Mouse (Mus musculus): ENCODE measurements at regions not wholly inside any gene's neighbourhood (a gene's known extent, or its start where the extent isn't known, plus 50 kb on each side); places are given as distances from the start of the nearest gene placed in this dataset.

DNA sequence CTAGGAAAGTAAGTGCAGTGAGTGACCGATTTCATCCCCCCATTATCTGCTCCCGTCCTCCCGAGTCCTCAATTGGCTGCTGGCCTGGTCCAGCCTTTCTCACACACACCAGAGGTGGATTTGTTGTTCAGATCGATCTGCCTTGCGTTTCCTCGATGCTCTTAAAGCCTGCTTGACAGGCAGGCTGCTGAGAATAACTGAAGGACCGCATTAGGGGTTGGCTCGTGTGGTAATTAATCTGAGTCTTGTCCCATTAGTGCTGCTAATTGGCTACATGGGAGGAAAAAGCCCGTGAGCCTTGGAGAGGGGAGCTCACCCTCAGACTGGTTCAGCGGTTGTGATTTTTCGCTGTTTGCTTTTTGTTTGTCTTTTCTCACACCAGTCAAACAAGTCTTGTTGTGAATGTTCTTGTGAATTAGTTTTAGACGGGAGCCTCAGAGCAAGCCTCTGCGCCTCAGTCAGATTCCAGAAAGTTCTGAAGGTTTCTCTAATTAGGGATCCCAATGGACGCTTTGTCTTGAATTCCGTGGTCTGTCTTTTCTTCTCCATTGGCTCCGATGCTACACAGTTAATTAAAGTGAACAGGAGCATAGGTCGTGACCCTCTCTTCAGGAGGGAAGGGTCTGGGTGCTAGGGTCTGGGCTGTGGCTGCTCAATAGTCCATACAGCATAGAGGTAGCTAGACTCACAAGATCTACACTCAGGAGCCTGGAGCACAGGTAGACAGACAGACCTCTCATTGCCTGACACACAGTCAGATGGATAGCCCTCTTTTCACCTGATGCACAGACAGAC lies 226.1 kb upstream of the BB014433 start:
- Histone ChIP-seq H3K4me3 (ENCODE audit: low read depth, low read length) (no peak overlapping the region), H3K4me2 (ENCODE audit: low read depth, low read length, poor library complexity, severe bottlenecking) (no peak overlapping the region), H3K27ac (ENCODE audit: low read depth, low read length) (no peak overlapping the region), H3K4me1 (ENCODE audit: insufficient read depth, low read length) (no peaks in the 10 kb centered on the region), H3K36me3 (ENCODE audit: insufficient read depth, low read length) (no peaks in the 10 kb centered on the region), H3K9me3 (ENCODE audit: low read length) (no peaks in the 10 kb centered on the region), H3K27me3 (ENCODE audit: insufficient read depth, low read length) (no peaks in the 10 kb centered on the region), H3K9ac (replicated peaks; ENCODE audit: low read length, poor library complexity, severe bottlenecking) (no peak overlapping the region)
- WGBS, result 29% methylated on average over 17 of the region's 17 CpGs
- TF ChIP-seq CTCF (IDR thresholded peaks at IDR 0.05), result no peak
- ATAC-seq (ENCODE audit: low FRiP score), result no peak
- DNase-seq (ENCODE audit: low spot score), result peak; percentile 10

DNA sequence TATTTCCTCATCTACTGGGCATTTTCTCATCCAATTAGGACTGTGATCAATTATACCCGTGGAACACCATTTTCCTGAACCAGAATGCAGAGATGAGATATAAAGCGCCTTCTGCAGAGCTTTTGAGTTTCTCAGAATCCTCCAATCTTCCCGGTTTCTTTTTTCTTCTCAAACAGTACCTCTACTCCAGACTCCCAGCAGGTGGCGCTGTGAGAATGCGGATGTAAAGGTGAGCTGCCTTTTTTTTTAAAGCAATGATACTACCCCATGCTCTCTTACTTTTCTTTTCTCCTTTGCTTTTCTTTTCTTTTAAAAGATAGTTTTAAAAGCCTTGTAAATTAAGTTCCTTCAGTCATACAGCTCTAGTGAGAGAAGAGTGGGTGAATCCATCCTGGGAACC lies 224.4 kb upstream of the BB014433 start:
- peak; percentile 90 for DNase-seq (ENCODE audit: low spot score)
- no peak overlapping the region for H3K27ac ChIP-seq (ENCODE audit: low read depth, low read length)
- no peaks in the 10 kb centered on the region for H3K4me1 ChIP-seq (ENCODE audit: insufficient read depth, low read length)
- H3K4me2 ChIP-seq (ENCODE audit: low read depth, low read length, poor library complexity, severe bottlenecking), result no peak overlapping the region
- no peak overlapping the region for H3K4me3 ChIP-seq (ENCODE audit: low read depth, low read length)
- 11% methylated on average over 5 of the region's 5 CpGs for WGBS
- ATAC-seq (ENCODE audit: low FRiP score), result no peak
- peak; percentile 90 for TF ChIP-seq CTCF (IDR thresholded peaks at IDR 0.05)
- H3K36me3 ChIP-seq (ENCODE audit: insufficient read depth, low read length), result no peaks in the 10 kb centered on the region
- H3K27me3 ChIP-seq (ENCODE audit: insufficient read depth, low read length), result no peaks in the 10 kb centered on the region
- H3K9me3 ChIP-seq (ENCODE audit: low read length), result no peaks in the 10 kb centered on the region
- no peak overlapping the region for H3K9ac ChIP-seq (replicated peaks; ENCODE audit: low read length, poor library complexity, severe bottlenecking)

DNA sequence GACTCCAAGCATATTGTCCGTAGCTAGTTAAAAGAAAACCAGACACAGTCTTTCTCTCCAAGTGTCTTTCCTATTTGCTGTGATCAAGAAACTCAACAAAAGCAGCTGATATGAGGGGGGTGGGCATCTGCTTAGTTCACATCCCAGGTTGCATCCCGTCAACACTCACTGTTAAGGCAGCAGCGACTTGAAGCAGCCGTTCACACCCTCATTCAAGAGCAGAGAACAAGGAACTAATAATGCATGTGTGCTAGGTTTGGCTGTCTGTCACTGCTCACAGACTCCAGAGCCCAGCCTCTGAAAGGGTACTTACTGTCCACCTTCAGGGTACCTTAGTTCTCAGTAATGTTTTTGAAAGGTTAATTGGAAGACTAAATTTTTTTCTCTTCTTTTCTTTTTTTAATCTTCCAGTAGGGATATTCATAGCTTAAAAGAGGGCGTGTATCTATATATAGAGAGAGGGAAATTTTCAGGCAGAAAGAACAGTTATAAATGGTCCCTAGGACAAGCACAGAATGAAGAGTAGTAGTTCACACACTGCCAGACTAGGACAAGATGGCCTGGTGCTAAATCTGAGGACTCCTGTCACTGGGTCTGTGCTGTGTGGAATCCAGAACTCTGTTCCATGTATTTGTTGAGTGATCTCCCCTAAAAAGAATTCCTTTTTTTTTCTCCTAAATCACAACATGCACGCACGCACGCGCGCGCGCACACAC lies 199.1 kb upstream of the BB014433 start:
- Histone ChIP-seq H3K4me3 (ENCODE audit: low read depth, low read length) (no peak overlapping the region), H3K27ac (ENCODE audit: low read depth, low read length) (no peak overlapping the region), H3K9me3 (ENCODE audit: low read length) (no peaks in the 10 kb centered on the region), H3K4me1 (ENCODE audit: insufficient read depth, low read length) (no peaks in the 10 kb centered on the region), H3K9ac (replicated peaks; ENCODE audit: low read length, poor library complexity, severe bottlenecking) (no peak overlapping the region), H3K27me3 (ENCODE audit: insufficient read depth, low read length) (no peaks in the 10 kb centered on the region), H3K4me2 (ENCODE audit: low read depth, low read length, poor library complexity, severe bottlenecking) (no peak overlapping the region), H3K36me3 (ENCODE audit: insufficient read depth, low read length) (no peaks in the 10 kb centered on the region)
- no peak for ATAC-seq (ENCODE audit: low FRiP score)
- 88% methylated on average over 12 of the region's 12 CpGs for WGBS
- TF ChIP-seq CTCF (IDR thresholded peaks at IDR 0.05), result no peak
- DNase-seq (ENCODE audit: low spot score), result no peak

DNA sequence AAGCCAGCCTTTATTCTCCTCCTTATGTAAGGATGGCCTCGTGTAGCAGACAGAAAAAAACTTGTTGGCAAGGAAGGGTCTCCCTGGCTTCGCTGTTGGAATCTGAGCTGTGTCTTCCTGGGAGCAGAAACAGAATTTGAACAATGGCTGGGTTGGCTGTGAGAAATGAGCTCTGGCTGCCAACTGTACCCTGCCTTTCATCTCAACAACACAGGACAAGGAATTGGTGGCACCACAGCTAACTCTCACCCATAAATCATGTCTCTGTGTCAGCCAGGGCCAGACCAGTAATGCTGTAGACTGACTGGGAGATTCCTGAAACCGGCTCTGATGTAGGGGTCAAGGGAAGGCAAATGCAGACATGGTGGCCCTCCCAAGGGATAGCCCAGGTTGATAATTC lies 189.5 kb upstream of the BB014433 start:
- Histone ChIP-seq H3K4me2 (ENCODE audit: low read depth, low read length, poor library complexity, severe bottlenecking) (no peak overlapping the region), H3K4me1 (ENCODE audit: insufficient read depth, low read length) (no peaks in the 10 kb centered on the region), H3K4me3 (ENCODE audit: low read depth, low read length) (no peak overlapping the region), H3K36me3 (ENCODE audit: insufficient read depth, low read length) (no peaks in the 10 kb centered on the region), H3K27ac (ENCODE audit: low read depth, low read length) (no peak overlapping the region), H3K9ac (replicated peaks; ENCODE audit: low read length, poor library complexity, severe bottlenecking) (no peak overlapping the region), H3K27me3 (ENCODE audit: insufficient read depth, low read length) (no peaks in the 10 kb centered on the region), H3K9me3 (ENCODE audit: low read length) (no peaks in the 10 kb centered on the region)
- no peak for ATAC-seq (ENCODE audit: low FRiP score)
- no peak for TF ChIP-seq CTCF (IDR thresholded peaks at IDR 0.05)
- DNase-seq (ENCODE audit: low spot score), result peak; percentile 27
- 74% methylated on average over 3 of the region's 3 CpGs for WGBS

DNA sequence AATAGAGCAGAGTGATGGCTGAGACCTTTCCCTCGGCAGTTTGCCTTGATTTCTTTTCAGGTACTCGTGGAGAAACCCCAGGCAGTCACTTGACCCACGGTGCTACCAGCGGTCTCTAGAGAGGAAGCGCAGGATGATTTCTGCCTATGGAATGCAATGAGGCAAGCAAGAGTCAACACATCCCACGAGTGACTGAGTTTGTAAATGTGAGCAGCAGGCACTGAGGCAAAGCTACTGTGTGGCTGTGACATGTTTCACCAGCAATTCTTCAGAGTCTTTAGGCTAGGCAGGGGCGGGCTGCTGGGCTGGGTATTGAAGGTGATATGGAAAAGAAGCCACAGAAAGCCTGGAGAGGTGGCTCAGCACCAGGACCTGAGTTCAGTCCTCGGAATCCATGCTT lies 187.4 kb upstream of the BB014433 start:
- Histone ChIP-seq H3K27me3 (ENCODE audit: insufficient read depth, low read length) (no peaks in the 10 kb centered on the region), H3K4me3 (ENCODE audit: low read depth, low read length) (no peak overlapping the region), H3K4me2 (ENCODE audit: low read depth, low read length, poor library complexity, severe bottlenecking) (no peak overlapping the region), H3K4me1 (ENCODE audit: insufficient read depth, low read length) (no peaks in the 10 kb centered on the region), H3K9ac (replicated peaks; ENCODE audit: low read length, poor library complexity, severe bottlenecking) (no peak overlapping the region), H3K36me3 (ENCODE audit: insufficient read depth, low read length) (no peaks in the 10 kb centered on the region), H3K9me3 (ENCODE audit: low read length) (no peaks in the 10 kb centered on the region), H3K27ac (ENCODE audit: low read depth, low read length) (no peak overlapping the region)
- no peak for DNase-seq (ENCODE audit: low spot score)
- no peak for ATAC-seq (ENCODE audit: low FRiP score)
- 65% methylated on average over 8 of the region's 8 CpGs for WGBS
- TF ChIP-seq CTCF (IDR thresholded peaks at IDR 0.05), result no peak

DNA sequence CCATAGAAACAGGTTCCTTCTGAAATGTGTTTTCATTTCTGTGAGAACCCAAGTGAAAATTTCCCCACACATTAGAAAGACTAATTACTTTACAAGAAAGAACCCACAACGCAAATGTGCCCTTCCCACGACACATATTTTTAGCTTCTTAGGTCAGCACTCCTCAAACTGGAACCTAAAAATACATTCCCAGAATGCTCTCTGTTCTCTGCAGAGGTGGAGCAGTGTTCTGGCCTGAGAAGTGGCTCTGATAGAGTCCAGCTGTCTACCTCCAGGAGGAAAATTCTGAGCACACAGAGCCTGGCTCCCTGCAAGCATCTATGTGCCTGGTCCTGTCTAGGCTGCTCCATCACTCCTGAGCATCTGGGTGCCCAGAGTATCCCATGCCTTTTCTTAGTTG lies 184.3 kb upstream of the BB014433 start:
- Histone ChIP-seq H3K27me3 (ENCODE audit: insufficient read depth, low read length) (no peaks in the 10 kb centered on the region), H3K9me3 (ENCODE audit: low read length) (no peaks in the 10 kb centered on the region), H3K4me1 (ENCODE audit: insufficient read depth, low read length) (no peaks in the 10 kb centered on the region), H3K9ac (replicated peaks; ENCODE audit: low read length, poor library complexity, severe bottlenecking) (no peak overlapping the region), H3K27ac (ENCODE audit: low read depth, low read length) (no peak overlapping the region), H3K4me2 (ENCODE audit: low read depth, low read length, poor library complexity, severe bottlenecking) (no peak overlapping the region), H3K36me3 (ENCODE audit: insufficient read depth, low read length) (no peaks in the 10 kb centered on the region), H3K4me3 (ENCODE audit: low read depth, low read length) (no peak overlapping the region)
- ATAC-seq (ENCODE audit: low FRiP score) (no peak), DNase-seq (ENCODE audit: low spot score) (no peak)
- WGBS, result 89% methylated on average over 2 of the region's 2 CpGs
- TF ChIP-seq CTCF (IDR thresholded peaks at IDR 0.05), result no peak

All from midbrain, postnatal 0 days (tissue).